Mouse (Mus musculus) liver, adult 2 months (tissue): ENCODE measurements around the gene Zscan10.

Experiments used
- CTCF ChIP-seq: fragments of 200-500 bp; IDR thresholded peaks from 2 replicates; pipeline ENCODE4 v1.5.1; 2011; ENCODE audit warnings: low read depth, low read length, control low read depth
- POLR2A ChIP-seq: fragments of 200-500 bp; IDR thresholded peaks from 2 replicates; pipeline ENCODE4 v1.6.1; 2011; ENCODE audit warnings: low read length, control low read depth; ENCODE audit not compliant: insufficient read depth; ENCODE audit errors: extremely low read depth

DNA sequence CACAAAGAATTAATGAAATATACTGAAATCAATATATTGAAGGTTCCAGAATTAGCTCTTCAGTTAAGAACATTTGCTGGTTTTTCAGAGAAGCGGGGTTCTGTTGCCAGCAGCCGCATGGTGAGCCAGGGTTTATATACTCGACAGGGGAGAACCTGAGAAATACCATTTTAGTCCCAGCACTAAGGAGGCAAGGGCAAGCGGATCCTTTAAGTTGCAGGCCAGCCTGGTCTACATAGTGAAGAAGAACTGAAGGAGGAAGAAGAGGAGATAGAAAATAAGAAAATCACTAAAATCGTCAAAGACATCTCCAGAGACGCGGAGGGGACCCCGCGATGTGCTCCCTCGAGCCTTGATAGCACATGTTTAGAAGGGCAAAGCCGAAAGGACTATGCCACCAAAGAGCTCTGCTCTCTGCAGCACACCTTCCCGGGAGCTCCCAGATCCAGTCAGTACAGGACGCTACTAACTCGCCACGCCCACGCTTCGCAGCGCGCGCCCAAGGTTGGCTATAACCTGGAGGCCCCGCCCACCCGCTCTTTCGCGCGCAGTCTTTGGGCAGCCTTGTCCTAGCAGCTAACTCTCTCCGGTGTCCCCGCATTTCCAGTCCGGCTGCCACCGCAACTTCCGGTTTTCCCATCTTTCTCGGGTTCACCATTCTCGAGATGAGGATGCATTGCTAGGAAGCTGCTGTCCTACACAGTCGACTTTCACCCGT lies 8.3 kb upstream of the Zscan10 start:
- TF ChIP-seq CTCF (no peak), POLR2A (0 out of 2 replicates have a peak, but pooled peaks have one; percentile 23)
